Mouse (Mus musculus): ENCODE data around the gene Ptprf. TPM values are rescaled to one million over a fixed set of nuclear protein-coding genes. Genes with fewer than 3 reads are reported as not detected.

The Ptprf gene
- total RNA-seq, 2 experiments from 2014 or later: 168 to 174 TPM

Small RNA genes within 50 kb of the gene (microRNA-seq; reads per million reads assigned to microRNA genes)
- 1.6 to 2.4 reads per million in 2 experiments for gene Mir7226

Other genes starting within 250 kb of the Ptprf start
- 10 to 100 TPM; 41.4 to 45.3 TPM for gene St3gal3, start 156.5 kb downstream of the Ptprf start, total RNA-seq (2021)
- gene Kdm4a, start 111.4 kb downstream of the Ptprf start, total RNA-seq (2021): 10 to 100 TPM; 46.2 to 49.5 TPM
- gene Szt2, start 117.9 kb upstream of the Ptprf start, total RNA-seq (2021): 10 to 100 TPM; 36.3 to 38.6 TPM
- 10 to 100 TPM; 63.9 to 70.0 TPM for gene Med8, start 117.9 kb upstream of the Ptprf start, total RNA-seq (2021)
- 10 to 100 TPM; 21.4 to 22.4 TPM for gene Elovl1, start 136.7 kb upstream of the Ptprf start, total RNA-seq (2021)
- gene Cdc20, start 145.9 kb upstream of the Ptprf start, total RNA-seq (2021): 1 to 10 TPM; 2.4 to 3.0 TPM
- under 1 TPM; 0.51 to 0.55 TPM for gene Mpl, start 166.1 kb upstream of the Ptprf start, total RNA-seq (2021)
- gene Tie1, start 198.7 kb upstream of the Ptprf start, total RNA-seq (2021): 10 to 100 TPM; 12.5 to 14.8 TPM
- gene 2610528J11Rik, start 235.6 kb upstream of the Ptprf start, total RNA-seq (2021): not detected

Data from left cerebral cortex, postnatal 14 days (tissue).